Mouse (Mus musculus): Measurements from ENCODE around the gene Trp53i11.

Gene Trp53i11

GRCm38 (mm10) chr2:93242166-93242565 lies 54.8 kb downstream of the Trp53i11 start:
- no peak for DNase-seq (ENCODE audit: low spot score in 2 of 2)

- no peak for DNase-seq (ENCODE audit: low spot score in 2 of 2)
These were observed 56.2 kb downstream of the Trp53i11 start for GRCm38 (mm10) chr2:93243439-93244089.

GRCm38 (mm10) chr2:93244090-93244443 lies 56.7 kb downstream of the Trp53i11 start:
- no peak for DNase-seq (ENCODE audit: low spot score in 2 of 2)

GRCm38 (mm10) chr2:93249058-93249457 lies 61.7 kb downstream of the Trp53i11 start:
- DNase-seq (ENCODE audit: low spot score in 2 of 2) = no peak

GRCm38 (mm10) chr2:93250611-93251010 lies 63.3 kb downstream of the Trp53i11 start:
- DNase-seq (ENCODE audit: low spot score in 2 of 2) = no peak

All from heart, adult 9 months (tissue).